Mouse (Mus musculus) forebrain, embryonic 11.5 days (tissue): Measurements from ENCODE around the gene Vps72. TPM values are rescaled to one million over a fixed set of nuclear protein-coding genes. Genes with fewer than 3 reads are reported as not detected.
"Not testable (repeated sequence)": the region's sequence is repeated elsewhere in the genome, so short reads cannot be mapped to it uniquely, and the experiment has no call there.

Experiments
- ATAC-seq: fragments of 200-750 bp; cut with Nextera tagmentation; replicated peaks from 2 replicates; pipeline ENCODE4 v1.8.0; 2017; ENCODE audit warnings: moderate TSS enrichment; ENCODE audit not compliant: low FRiP score
- DNase-seq: peaks from one replicate; pipeline ENCODE4 v3.0.0-alpha.2; 2017; ENCODE audit warnings: low spot score
- H3K27ac ChIP-seq: fragments of 300-500 bp; sonication (generic); 2 replicates; pipeline ENCODE4 v1.5.1; 2014; ENCODE audit warnings: low read depth, low read length
- H3K27me3 ChIP-seq: fragments of 300-500 bp; sonication (generic); 2 replicates; pipeline ENCODE4 v1.6.1; 2014; ENCODE audit warnings: mild to moderate bottlenecking, low read length, mixed read lengths; ENCODE audit not compliant: control insufficient read depth, insufficient read depth
- H3K36me3 ChIP-seq: fragments of 300-500 bp; sonication (generic); 2 replicates; pipeline ENCODE4 v1.6.1; 2014; ENCODE audit warnings: mild to moderate bottlenecking, low read length, moderate library complexity, mixed read lengths; ENCODE audit not compliant: control insufficient read depth, insufficient read depth
- H3K4me1 ChIP-seq: fragments of 300-500 bp; sonication (generic); replicated peaks from 2 replicates; pipeline ENCODE4 v1.6.1; 2014; ENCODE audit warnings: low read length, mixed read lengths; ENCODE audit not compliant: control insufficient read depth, insufficient read depth
- H3K4me2 ChIP-seq: fragments of 300-500 bp; sonication (generic); 2 replicates; pipeline ENCODE4 v1.6.1; 2014; ENCODE audit warnings: low read depth, mild to moderate bottlenecking, low read length, moderate library complexity, mixed read lengths; ENCODE audit not compliant: severe bottlenecking
- H3K4me3 ChIP-seq: fragments of 300-500 bp; sonication (generic); 2 replicates; pipeline ENCODE4 v1.5.1; 2014; ENCODE audit warnings: low read depth, low read length
- H3K9ac ChIP-seq: fragments of 300-500 bp; sonication (generic); 2 replicates; pipeline ENCODE4 v1.6.1; 2014; ENCODE audit warnings: low read length
- H3K9me3 ChIP-seq: fragments of 300-500 bp; sonication (generic); 2 replicates; pipeline ENCODE4 v1.6.1; 2016; ENCODE audit warnings: low read length, mixed read lengths; ENCODE audit not compliant: control insufficient read depth
- WGBS: fragments of 180-500 bp; shearing (Covaris S2); extraction: QIAGEN DNeasy Blood & Tissue Kit; methylation state at CpG from one replicate; pipeline ENCODE4 v1.1.7; 2014; 5-methylcytosine and 5-hydroxymethylcytosine counted together
- polyA plus RNA-seq: library from polyadenylated mRNA; unstranded; fragments of >200 nt; fragmentation: Nextera tagmentation; extraction: Ambion mirVana; gene quantifications from 2 replicates; pipeline ENCODE4 v1.2.1, GENCODE M21; 2014

Vps72 gene
- polyA plus RNA-seq, 1 experiment from 2014 or later = 249 TPM

- under 1% methylated on average over 16 of the region's 16 CpGs for WGBS
- H3K9me3 ChIP-seq = no peaks in the 10 kb centered on the region
- DNase-seq (no peak), ATAC-seq (no peak)
- peak overlapping the region; percentile 58 for H3K4me2 ChIP-seq
- H3K27me3 ChIP-seq = no peaks in the 10 kb centered on the region
- H3K4me1 ChIP-seq = peaks cover 5% of the 10 kb centered on the region
- H3K4me3 ChIP-seq = peak overlapping the region; percentile 98
- no peaks in the 10 kb centered on the region for H3K36me3 ChIP-seq
- peak overlapping the region; percentile 70 for H3K27ac ChIP-seq
- H3K9ac ChIP-seq = peak overlapping the region; percentile 93
These were observed 5.1 kb upstream of the Vps72 start for GRCm38 (mm10) chr3:95105586-95106337.

- Histone ChIP-seq H3K36me3 (no peaks in the 10 kb centered on the region), H3K4me1 (peaks cover 5% of the 10 kb centered on the region), H3K4me2 (peak within 1 kb of the TSS; percentile 58), H3K9me3 (no peaks in the 10 kb centered on the region), H3K4me3 (peak within 1 kb of the TSS; percentile 98), H3K9ac (peak within 1 kb of the TSS; percentile 93), H3K27me3 (no peaks in the 10 kb centered on the region), H3K27ac (peak within 1 kb of the TSS; percentile 70)
- DNase-seq (peak; percentile 98), ATAC-seq (peak; percentile 88)
- WGBS = under 1% methylated on average over 51 of the region's 51 CpGs
These were observed 4.3 kb upstream of the Vps72 start, which contains the start of gene Pip5k1a for GRCm38 (mm10) chr3:95106338-95107117. Gene Pip5k1a (minus strand): TSS chr3:95106930.

DNA sequence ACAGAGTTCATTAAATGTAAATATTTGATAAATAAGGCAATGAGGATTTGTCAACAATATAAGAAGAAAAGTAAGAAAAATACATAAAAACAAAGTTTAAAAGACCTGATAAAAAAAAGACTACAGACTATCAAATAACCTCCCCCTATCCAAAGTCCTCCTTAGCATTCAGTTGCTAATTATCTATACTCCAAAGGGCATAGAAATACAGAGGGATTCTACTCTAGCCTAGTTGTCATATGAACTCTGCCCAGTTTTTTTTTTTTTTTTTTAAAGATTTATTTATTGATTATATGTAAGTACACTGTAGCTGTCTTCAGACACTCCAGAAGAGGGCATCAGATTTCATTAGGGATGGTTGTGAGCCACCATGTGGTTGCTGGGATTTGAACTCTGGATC is 3.5 kb upstream of the Vps72 start:
- not testable (repeated sequence) for H3K4me1 ChIP-seq, H3K36me3 ChIP-seq, ATAC-seq, H3K9me3 ChIP-seq, H3K9ac ChIP-seq, H3K27me3 ChIP-seq, H3K27ac ChIP-seq, DNase-seq
- Histone ChIP-seq H3K4me3 (peak overlapping the region; percentile 98; the same call in 1 of the 2 replicates), H3K4me2 (peak overlapping the region; percentile 55; the same call in 1 of the 2 replicates)

DNA sequence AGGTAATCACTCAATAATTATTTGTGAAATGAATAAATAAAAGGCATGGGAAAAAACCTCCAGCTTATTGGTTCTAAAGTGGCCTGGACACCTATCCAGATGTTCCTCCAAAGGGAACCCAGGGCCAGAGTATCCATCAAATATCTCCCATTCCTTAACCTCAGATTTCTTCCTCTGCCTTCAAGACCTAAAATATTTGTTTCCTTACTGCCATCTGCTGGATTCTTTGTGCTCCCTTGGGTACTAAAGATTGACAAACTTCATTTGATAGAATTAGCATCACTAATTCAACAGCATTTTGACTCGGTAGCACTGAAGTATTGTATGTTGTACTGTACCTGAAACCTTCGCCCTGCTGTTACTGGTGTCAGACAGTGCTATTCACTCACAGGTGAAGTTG is 2.9 kb upstream of the Vps72 start:
- Histone ChIP-seq H3K4me3 (no peak overlapping the region), H3K9me3 (no peaks in the 10 kb centered on the region), H3K4me1 (peaks cover 11% of the 10 kb centered on the region), H3K9ac (no peak overlapping the region), H3K4me2 (no peak overlapping the region), H3K36me3 (no peaks in the 10 kb centered on the region), H3K27me3 (no peaks in the 10 kb centered on the region), H3K27ac (no peak overlapping the region)
- 69% methylated on average over 2 of the region's 2 CpGs for WGBS
- DNase-seq (no peak), ATAC-seq (no peak)

- DNase-seq = no peak
- Histone ChIP-seq H3K9ac (no peak overlapping the region), H3K36me3 (no peaks in the 10 kb centered on the region; the same call in 1 of the 2 replicates), H3K4me1 (peaks cover 7% of the 10 kb centered on the region), H3K27ac (no peak overlapping the region), H3K4me3 (no peak overlapping the region), H3K27me3 (no peaks in the 10 kb centered on the region), H3K4me2 (peak overlapping the region; percentile 40; the same call in 1 of the 2 replicates), H3K9me3 (no peaks in the 10 kb centered on the region)
- ATAC-seq = no peak
- 97% methylated on average over 1 of the region's 1 CpGs for WGBS
These were observed 1.9 kb downstream of the Vps72 start for GRCm38 (mm10) chr3:95112760-95113159.

GRCm38 (mm10) chr3:95117751-95118150 is 6.9 kb downstream of the Vps72 start:
- Histone ChIP-seq H3K4me3 (no peak overlapping the region), H3K4me1 (no peaks in the 10 kb centered on the region), H3K9me3 (no peaks in the 10 kb centered on the region), H3K36me3 (peaks cover 28% of the 10 kb centered on the region), H3K27ac (no peak overlapping the region), H3K9ac (no peak overlapping the region), H3K4me2 (no peak overlapping the region), H3K27me3 (no peaks in the 10 kb centered on the region)
- WGBS = 88% methylated on average over 2 of the region's 2 CpGs
- ATAC-seq (no peak), DNase-seq (no peak)

DNA sequence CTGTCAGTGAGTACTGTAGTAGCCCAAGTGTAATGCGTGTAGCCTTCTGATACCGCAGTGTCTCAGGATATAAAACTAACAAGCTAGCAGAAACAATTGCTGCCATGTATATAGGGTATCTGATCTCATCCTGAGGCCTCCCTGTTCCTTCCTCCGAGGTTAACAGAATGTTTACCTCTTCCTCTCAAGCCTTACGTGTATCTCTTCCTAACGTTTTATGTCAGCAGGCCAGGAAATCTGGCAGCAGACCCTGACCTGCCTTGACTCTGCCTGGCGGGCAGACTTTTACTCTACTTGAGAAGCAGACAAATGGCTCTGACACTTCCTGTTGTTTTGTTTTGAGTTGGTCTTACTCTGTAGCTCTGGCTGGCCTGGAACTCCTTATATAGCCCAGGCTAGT is 10.8 kb downstream of the Vps72 start:
- Histone ChIP-seq H3K4me1 (no peaks in the 10 kb centered on the region), H3K4me3 (no peak overlapping the region), H3K4me2 (no peak overlapping the region), H3K36me3 (peaks cover 28% of the 10 kb centered on the region), H3K27ac (no peak overlapping the region), H3K9ac (no peak overlapping the region), H3K27me3 (no peaks in the 10 kb centered on the region), H3K9me3 (no peaks in the 10 kb centered on the region)
- DNase-seq (no peak), ATAC-seq (no peak)
- 90% methylated on average over 6 of the region's 6 CpGs for WGBS

GRCm38 (mm10) chr3:95124246-95124645 is 13.4 kb downstream of the Vps72 start, which contains the start of gene Tmod4:
Gene Tmod4 (plus strand): TSS chr3:95124476.
- Histone ChIP-seq H3K36me3 (peaks cover 26% of the 10 kb centered on the region), H3K9ac (no peak within 1 kb of the TSS), H3K27me3 (no peaks in the 10 kb centered on the region), H3K4me3 (no peak within 1 kb of the TSS), H3K4me1 (no peaks in the 10 kb centered on the region), H3K4me2 (no peak within 1 kb of the TSS), H3K27ac (no peak within 1 kb of the TSS), H3K9me3 (no peaks in the 10 kb centered on the region)
- ATAC-seq (peak; percentile 65), DNase-seq (no peak)
- 64% methylated on average over 6 of the region's 6 CpGs for WGBS
